Mouse (Mus musculus): ENCODE data around the gene Peli2. TPM values are rescaled to one million over a fixed set of nuclear protein-coding genes. Genes with fewer than 3 reads are reported as not detected.
A peak's percentile ranks its signal among the peaks of the same experiment; 100 is the strongest.

Gene Peli2
- polyA plus RNA-seq, 1 experiment from 2014 or later, result 6.3 TPM

- Histone ChIP-seq H3K9ac (ENCODE audit: low read length) (0 out of 2 replicates have a peak overlapping the region, but pooled peaks have one; percentile 5), H3K9me3 (replicated peaks; ENCODE audit: control insufficient read depth, low read length) (no peaks in the 10 kb centered on the region), H3K4me3 (replicated peaks; ENCODE audit: low read length) (no peak overlapping the region), H3K4me1 (ENCODE audit: control insufficient read depth, insufficient read depth, low read length) (peaks cover 43% of the 10 kb centered on the region), H3K27me3 (ENCODE audit: control insufficient read depth, insufficient read depth, low read length) (no peaks in the 10 kb centered on the region), H3K36me3 (ENCODE audit: control insufficient read depth, insufficient read depth, low read length) (no peaks in the 10 kb centered on the region), H3K4me2 (ENCODE audit: low read depth, low read length) (no peak overlapping the region), H3K27ac (ENCODE audit: low read length) (peak overlapping the region; percentile 51)
- no peak for ATAC-seq (ENCODE audit: insufficient read depth, low FRiP score)
- WGBS, result 52% methylated on average over 20 of the region's 20 CpGs
These were observed 10.3 kb downstream of the Peli2 start for GRCm38 (mm10) chr14:48130761-48131575.

- 57% methylated on average over 4 of the region's 4 CpGs for WGBS
- Histone ChIP-seq H3K36me3 (ENCODE audit: control insufficient read depth, insufficient read depth, low read length) (no peaks in the 10 kb centered on the region), H3K4me2 (ENCODE audit: low read depth, low read length) (no peak overlapping the region), H3K4me1 (ENCODE audit: control insufficient read depth, insufficient read depth, low read length) (peaks cover 43% of the 10 kb centered on the region), H3K9ac (ENCODE audit: low read length) (0 out of 2 replicates have a peak overlapping the region, but pooled peaks have one; percentile 15), H3K4me3 (replicated peaks; ENCODE audit: low read length) (no peak overlapping the region), H3K27ac (ENCODE audit: low read length) (peak overlapping the region; percentile 51), H3K27me3 (ENCODE audit: control insufficient read depth, insufficient read depth, low read length) (no peaks in the 10 kb centered on the region), H3K9me3 (replicated peaks; ENCODE audit: control insufficient read depth, low read length) (no peaks in the 10 kb centered on the region)
- ATAC-seq (ENCODE audit: insufficient read depth, low FRiP score), result peak; percentile 32; the same call in 1 of the 2 replicates
These were observed 10.9 kb downstream of the Peli2 start for GRCm38 (mm10) chr14:48131576-48131922.

- Histone ChIP-seq H3K27me3 (ENCODE audit: control insufficient read depth, insufficient read depth, low read length) (no peaks in the 10 kb centered on the region), H3K9me3 (replicated peaks; ENCODE audit: control insufficient read depth, low read length) (no peaks in the 10 kb centered on the region), H3K4me2 (ENCODE audit: low read depth, low read length) (no peak overlapping the region), H3K4me3 (replicated peaks; ENCODE audit: low read length) (no peak overlapping the region), H3K9ac (ENCODE audit: low read length) (0 out of 2 replicates have a peak overlapping the region, but pooled peaks have one; percentile 15), H3K36me3 (ENCODE audit: control insufficient read depth, insufficient read depth, low read length) (no peaks in the 10 kb centered on the region), H3K4me1 (ENCODE audit: control insufficient read depth, insufficient read depth, low read length) (peaks cover 43% of the 10 kb centered on the region), H3K27ac (ENCODE audit: low read length) (0 out of 2 replicates have a peak overlapping the region, but pooled peaks have one; percentile 35)
- 84% methylated on average over 3 of the region's 3 CpGs for WGBS
- ATAC-seq (ENCODE audit: insufficient read depth, low FRiP score), result no peak
These were observed 11.6 kb downstream of the Peli2 start for GRCm38 (mm10) chr14:48132241-48132640.

GRCm38 (mm10) chr14:48132865-48133802 lies 12.5 kb downstream of the Peli2 start:
- Histone ChIP-seq H3K27ac (ENCODE audit: low read length) (peak overlapping the region; percentile 52), H3K27me3 (ENCODE audit: control insufficient read depth, insufficient read depth, low read length) (no peaks in the 10 kb centered on the region), H3K36me3 (ENCODE audit: control insufficient read depth, insufficient read depth, low read length) (no peaks in the 10 kb centered on the region), H3K4me1 (ENCODE audit: control insufficient read depth, insufficient read depth, low read length) (peaks cover 46% of the 10 kb centered on the region), H3K4me2 (ENCODE audit: low read depth, low read length) (peak overlapping the region; percentile 49), H3K4me3 (replicated peaks; ENCODE audit: low read length) (peak overlapping the region; percentile 16), H3K9ac (ENCODE audit: low read length) (peak overlapping the region; percentile 40), H3K9me3 (replicated peaks; ENCODE audit: control insufficient read depth, low read length) (no peaks in the 10 kb centered on the region)
- WGBS, result 20% methylated on average over 21 of the region's 21 CpGs
- no peak for ATAC-seq (ENCODE audit: insufficient read depth, low FRiP score)

GRCm38 (mm10) chr14:48134344-48134743 lies 13.7 kb downstream of the Peli2 start:
- H3K4me3 ChIP-seq (replicated peaks; ENCODE audit: low read length), result no peak overlapping the region
- no peaks in the 10 kb centered on the region for H3K27me3 ChIP-seq (ENCODE audit: control insufficient read depth, insufficient read depth, low read length)
- H3K27ac ChIP-seq (ENCODE audit: low read length), result peak overlapping the region; percentile 52
- H3K4me1 ChIP-seq (ENCODE audit: control insufficient read depth, insufficient read depth, low read length), result peaks cover 46% of the 10 kb centered on the region
- H3K9me3 ChIP-seq (replicated peaks; ENCODE audit: control insufficient read depth, low read length), result no peaks in the 10 kb centered on the region
- peak overlapping the region; percentile 27; the same call in 1 of the 2 replicates for H3K4me2 ChIP-seq (ENCODE audit: low read depth, low read length)
- no peaks in the 10 kb centered on the region for H3K36me3 ChIP-seq (ENCODE audit: control insufficient read depth, insufficient read depth, low read length)
- 38% methylated on average over 7 of the region's 7 CpGs for WGBS
- no peak for ATAC-seq (ENCODE audit: insufficient read depth, low FRiP score)
- peak overlapping the region; percentile 22; the same call in 1 of the 2 replicates for H3K9ac ChIP-seq (ENCODE audit: low read length)

- H3K4me1 ChIP-seq (ENCODE audit: control insufficient read depth, insufficient read depth, low read length), result peaks cover 45% of the 10 kb centered on the region
- H3K27ac ChIP-seq (ENCODE audit: low read length), result no peak overlapping the region
- no peak overlapping the region for H3K9ac ChIP-seq (ENCODE audit: low read length)
- no peak for ATAC-seq (ENCODE audit: insufficient read depth, low FRiP score)
- H3K27me3 ChIP-seq (ENCODE audit: control insufficient read depth, insufficient read depth, low read length), result no peaks in the 10 kb centered on the region
- 64% methylated on average over 11 of the region's 11 CpGs for WGBS
- H3K9me3 ChIP-seq (replicated peaks; ENCODE audit: control insufficient read depth, low read length), result no peaks in the 10 kb centered on the region
- no peak overlapping the region for H3K4me3 ChIP-seq (replicated peaks; ENCODE audit: low read length)
- no peaks in the 10 kb centered on the region for H3K36me3 ChIP-seq (ENCODE audit: control insufficient read depth, insufficient read depth, low read length)
- H3K4me2 ChIP-seq (ENCODE audit: low read depth, low read length), result no peak overlapping the region
These were observed 15.3 kb downstream of the Peli2 start for GRCm38 (mm10) chr14:48135816-48136345.

GRCm38 (mm10) chr14:48137731-48138130 lies 17.1 kb downstream of the Peli2 start:
- Histone ChIP-seq H3K27me3 (ENCODE audit: control insufficient read depth, insufficient read depth, low read length) (no peaks in the 10 kb centered on the region), H3K4me2 (ENCODE audit: low read depth, low read length) (no peak overlapping the region)
- no peak for ATAC-seq (ENCODE audit: insufficient read depth, low FRiP score)

GRCm38 (mm10) chr14:48138138-48138537 lies 17.5 kb downstream of the Peli2 start:
- Histone ChIP-seq H3K27me3 (ENCODE audit: control insufficient read depth, insufficient read depth, low read length) (no peaks in the 10 kb centered on the region), H3K27ac (ENCODE audit: low read length) (no peak overlapping the region), H3K36me3 (ENCODE audit: control insufficient read depth, insufficient read depth, low read length) (no peaks in the 10 kb centered on the region), H3K4me1 (ENCODE audit: control insufficient read depth, insufficient read depth, low read length) (peaks cover 24% of the 10 kb centered on the region), H3K9me3 (replicated peaks; ENCODE audit: control insufficient read depth, low read length) (no peaks in the 10 kb centered on the region), H3K4me3 (replicated peaks; ENCODE audit: low read length) (no peak overlapping the region), H3K9ac (ENCODE audit: low read length) (no peak overlapping the region), H3K4me2 (ENCODE audit: low read depth, low read length) (no peak overlapping the region)
- WGBS, result 47% methylated on average over 8 of the region's 8 CpGs
- ATAC-seq (ENCODE audit: insufficient read depth, low FRiP score), result peak; percentile 49; the same call in 1 of the 2 replicates

More at GRCm38 (mm10) chr14:48137731-48138130, 17.1 kb downstream of the Peli2 start:
- no peaks in the 10 kb centered on the region for H3K9me3 ChIP-seq (replicated peaks; ENCODE audit: control insufficient read depth, low read length)
- peaks cover 28% of the 10 kb centered on the region for H3K4me1 ChIP-seq (ENCODE audit: control insufficient read depth, insufficient read depth, low read length)
- H3K27ac ChIP-seq (ENCODE audit: low read length), result no peak overlapping the region
- no peak overlapping the region for H3K9ac ChIP-seq (ENCODE audit: low read length)
- 65% methylated on average over 8 of the region's 8 CpGs for WGBS
- no peaks in the 10 kb centered on the region for H3K36me3 ChIP-seq (ENCODE audit: control insufficient read depth, insufficient read depth, low read length)
- no peak overlapping the region for H3K4me3 ChIP-seq (replicated peaks; ENCODE audit: low read length)
